Mouse (Mus musculus) lung, postnatal 4 days (tissue): ENCODE results near the gene Ssbp3.

ENCODE experiments used
- DNase-seq, 2 experiments: peaks; one replicate each; pipeline ENCODE4 v3.0.0; 2021

Ssbp3 gene

DNA sequence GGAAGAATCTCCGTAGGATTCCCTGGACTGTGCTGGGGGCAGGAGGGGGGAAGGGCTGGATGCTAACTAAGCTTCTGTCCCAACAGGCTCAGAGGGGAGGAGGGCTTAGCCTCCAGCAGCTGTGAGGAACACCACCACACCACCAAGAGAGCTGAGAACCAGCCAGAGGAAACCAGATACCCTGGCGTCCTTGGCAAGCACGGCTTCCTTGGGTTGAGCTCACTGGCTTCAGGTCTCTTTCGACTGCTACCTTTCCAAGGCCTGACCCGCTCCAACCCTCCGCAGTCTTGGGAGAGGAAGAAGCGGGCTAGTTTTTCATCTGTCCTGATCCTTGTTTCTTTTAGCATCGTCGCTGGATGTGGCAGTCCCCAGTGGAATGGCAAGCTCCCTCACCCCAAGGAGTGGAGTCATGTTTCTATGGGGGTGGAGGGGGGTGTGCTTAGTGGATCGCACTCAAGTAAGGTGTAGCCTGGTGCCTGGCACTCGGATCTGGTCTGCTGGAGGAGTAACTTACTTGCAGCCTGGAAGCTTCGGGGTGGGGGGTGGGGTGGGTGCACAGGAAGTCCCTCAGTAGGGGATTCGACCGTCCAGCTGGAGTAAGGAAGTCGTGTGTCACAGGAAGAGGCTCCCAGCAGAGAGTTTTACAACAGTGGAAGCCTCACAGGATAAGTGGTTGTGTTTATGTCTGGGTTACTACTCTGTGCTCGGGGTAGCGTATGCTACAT lies 2.6 kb upstream of the Ssbp3 start:
- DNase-seq = peak; percentile 48 to 71

DNA sequence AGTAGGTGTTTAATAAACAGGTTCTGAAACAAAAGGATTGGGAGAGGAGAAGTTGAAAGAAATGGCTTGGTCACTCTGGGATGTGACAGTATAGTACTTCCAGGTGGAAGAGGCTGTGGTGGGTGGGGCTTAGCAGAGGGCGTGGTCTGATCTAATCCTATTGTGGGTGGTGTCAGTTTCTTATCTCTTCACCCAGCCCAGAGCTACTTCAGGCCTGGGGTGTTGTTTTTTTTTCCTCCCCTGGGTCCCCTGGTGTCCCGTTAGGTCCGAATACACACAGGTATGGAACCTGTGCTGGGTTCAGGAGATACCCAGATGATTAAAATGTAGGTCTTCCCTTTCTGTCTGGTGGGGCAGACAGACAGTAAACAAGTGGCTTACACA lies 2.1 kb upstream of the Ssbp3 start:
- peak; percentile 71 to 78 for DNase-seq

DNA sequence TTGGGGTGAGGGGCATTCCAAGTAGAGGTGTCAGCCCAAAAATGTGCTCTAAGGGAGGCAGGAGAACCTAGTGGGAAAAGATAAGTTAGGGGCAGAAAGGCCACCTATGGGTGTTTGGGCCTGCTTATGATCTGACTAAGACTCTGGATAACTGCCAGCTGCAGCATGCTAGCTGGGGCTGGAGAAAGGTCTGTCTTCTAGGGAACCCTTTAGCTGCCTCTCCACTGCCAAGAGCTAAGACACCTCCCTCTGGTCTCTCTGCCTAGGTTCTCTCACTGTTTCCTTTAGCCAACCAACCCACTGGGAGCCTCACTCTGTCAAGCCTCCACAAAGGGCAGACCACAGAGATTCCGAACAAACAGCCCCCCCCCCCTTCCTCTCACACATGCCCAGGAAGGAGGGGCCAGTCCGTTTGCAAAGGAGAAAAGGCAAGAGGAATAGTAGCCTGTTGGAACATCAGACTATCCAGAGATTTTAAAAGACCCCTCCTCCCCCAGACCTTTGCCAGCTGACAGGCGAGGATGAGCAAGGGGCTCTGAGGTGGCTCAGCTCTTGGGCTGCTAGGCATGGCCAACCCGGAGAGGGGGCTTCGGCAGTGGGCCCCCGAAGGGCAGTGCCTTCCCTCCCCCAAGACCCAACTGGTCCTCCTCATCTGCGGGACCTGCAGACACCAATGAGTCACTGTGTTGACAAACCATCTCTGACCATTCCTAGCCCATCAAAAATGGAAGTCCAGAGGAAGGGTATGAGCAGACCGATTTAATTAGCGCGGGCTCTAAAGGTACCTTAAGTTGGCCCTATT lies 1.4 kb upstream of the Ssbp3 start:
- DNase-seq = peak; percentile 73 to 81

DNA sequence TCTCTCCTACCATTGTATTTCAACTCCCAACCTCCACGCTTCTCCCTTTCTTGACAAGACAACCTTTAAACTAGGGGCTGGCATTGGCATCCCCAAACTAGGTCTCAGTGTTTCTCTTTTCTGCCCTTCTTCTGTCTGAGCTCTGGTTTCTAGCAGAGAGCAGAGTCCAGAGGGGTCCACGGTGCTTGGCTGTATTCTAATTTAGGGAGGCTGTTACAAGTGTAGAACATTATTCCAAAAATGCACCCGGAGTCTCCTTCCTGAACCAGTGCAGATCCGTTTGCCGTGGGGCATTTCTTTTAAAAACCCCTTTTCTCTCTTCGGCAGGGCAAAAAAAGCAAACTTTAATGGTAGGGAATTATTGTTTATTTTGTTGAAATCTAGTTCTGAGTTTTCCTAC lies 704 bp upstream of the Ssbp3 start:
- DNase-seq = no peak

DNA sequence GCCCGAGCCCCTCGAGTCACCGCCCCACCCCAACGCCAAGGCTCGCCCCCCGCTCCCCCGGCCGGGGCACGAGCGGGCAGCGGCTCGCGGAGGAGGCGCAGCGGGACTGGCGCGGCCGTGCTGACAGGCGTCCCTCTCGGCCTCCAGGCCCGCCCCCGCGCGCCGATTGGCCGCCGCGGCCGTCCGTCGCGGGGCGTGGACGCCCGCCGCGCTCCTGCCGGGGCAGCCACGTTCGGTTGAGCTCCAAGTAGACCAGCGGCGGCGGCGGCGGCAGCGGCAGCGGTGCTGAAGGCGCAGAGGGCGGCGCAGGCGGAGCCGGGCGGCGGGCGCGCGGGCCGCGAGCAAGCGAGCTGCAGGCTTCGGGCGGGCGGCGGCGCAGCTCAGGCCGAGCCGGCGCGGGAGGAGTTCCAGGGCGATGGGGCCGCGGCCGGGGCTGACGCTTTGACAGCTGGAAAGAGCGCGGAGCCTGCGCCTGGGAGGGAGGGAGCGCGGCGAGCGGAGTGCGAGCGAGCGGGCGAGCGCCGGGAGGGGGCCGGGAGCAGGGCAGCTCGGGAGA lies 823 bp downstream of the Ssbp3 start:
- DNase-seq = peak; percentile 95 to 99

DNA sequence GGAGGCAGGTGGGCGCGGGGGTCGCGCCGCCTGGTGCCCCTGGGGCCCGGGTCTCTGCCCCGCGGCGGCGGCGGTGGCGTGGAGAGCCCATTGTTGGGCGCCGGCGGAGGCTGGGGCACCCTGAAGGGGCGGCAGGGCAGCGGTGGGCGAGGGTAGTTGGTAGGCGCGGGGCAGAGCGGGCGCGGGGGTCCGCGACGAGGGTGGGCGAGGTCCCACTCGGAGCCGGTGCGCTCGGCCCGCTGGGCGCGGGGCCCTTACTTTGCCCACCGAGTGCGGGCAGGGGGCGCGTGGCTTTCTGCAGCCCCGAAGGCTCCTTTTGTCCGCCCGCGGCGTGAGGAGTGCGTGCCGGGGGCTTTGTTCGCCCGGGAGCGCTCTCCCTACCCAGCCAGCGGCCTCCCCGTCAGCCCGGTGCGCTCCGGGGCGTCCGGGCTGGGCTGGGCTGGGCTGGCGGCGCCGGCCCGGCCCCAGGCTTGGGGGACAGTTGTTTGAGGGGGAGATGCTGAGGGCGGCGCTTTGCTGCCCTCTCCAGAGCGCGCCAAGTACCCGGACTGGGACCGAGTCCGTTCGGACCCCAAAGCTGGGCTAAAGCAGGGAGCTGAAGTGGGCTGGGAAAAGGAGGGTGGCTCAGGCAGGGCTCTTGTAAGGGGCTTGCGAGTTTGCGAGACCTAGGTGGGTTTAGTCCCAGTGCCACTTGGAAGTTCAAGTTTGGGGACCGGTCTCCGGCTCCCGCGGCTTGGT lies 1.6 kb downstream of the Ssbp3 start:
- DNase-seq = peak; percentile 44 to 57

DNA sequence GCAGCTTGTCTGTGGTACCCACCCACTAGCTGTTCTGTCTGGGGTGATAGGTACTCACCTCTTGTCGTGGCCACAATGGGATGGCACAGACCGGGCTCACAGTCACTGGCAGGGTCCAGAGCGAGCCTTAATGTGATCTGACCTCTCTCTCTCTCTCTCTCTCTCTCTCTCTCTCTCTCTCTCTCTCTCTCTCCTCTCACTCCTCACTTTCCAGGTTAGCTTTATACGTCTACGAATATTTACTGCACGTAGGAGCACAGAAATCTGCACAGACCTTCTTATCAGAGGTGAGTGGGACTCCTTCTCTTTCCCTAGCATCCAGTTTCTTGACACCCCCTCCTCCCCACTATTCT lies 2.2 kb downstream of the Ssbp3 start:
- DNase-seq = no peak

DNA sequence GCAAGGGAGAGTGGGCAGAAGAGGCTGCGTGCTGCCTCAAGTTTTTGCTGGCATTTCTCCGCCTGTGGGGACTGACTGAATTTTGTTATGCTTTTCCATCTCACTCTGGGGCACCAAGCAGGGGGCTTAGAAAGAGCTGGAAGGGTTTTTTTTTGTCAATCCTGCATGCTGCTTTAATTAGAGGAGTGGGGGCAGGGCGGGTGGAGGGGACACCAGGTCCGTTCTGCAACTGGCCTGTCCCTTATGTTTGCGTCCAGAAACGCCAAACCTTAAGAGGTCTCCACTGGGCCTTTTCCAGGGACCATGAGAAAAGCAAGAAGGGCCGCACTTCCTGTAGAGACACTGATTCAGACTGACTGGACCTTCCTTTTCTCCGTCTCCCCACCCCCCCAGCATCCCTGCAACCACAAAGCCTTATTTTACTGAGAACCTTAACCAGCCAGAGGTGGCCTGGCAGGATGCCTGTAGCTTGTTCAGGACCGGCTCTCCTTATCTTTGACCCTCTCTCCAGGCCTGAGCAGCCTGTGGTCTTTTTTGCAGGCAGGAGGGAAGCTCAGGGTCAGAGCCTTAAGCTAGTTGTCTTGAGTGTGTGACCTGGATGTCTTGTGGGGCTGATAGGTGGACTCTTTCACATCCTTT lies 3.0 kb downstream of the Ssbp3 start:
- no peak for DNase-seq

DNA sequence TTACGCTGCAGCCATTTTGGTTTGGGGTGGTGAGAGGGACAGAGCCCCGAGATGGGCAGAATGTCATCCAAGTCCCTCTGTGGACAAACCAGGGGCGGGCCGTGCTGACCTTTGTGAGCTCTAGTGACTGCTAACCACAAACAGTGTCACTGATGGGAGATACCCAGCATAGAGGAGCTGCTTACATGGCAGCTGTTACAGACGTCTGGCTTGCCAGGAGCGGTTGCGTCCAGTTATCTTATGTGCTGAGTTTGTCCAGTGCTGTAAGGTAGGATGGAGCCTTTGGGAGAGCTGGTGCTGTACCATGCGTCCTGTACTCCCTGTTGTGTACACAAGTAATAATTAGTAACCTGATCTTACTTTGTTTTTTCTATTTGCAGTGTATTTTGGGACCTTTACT lies 4.8 kb downstream of the Ssbp3 start:
- no peak for DNase-seq

DNA sequence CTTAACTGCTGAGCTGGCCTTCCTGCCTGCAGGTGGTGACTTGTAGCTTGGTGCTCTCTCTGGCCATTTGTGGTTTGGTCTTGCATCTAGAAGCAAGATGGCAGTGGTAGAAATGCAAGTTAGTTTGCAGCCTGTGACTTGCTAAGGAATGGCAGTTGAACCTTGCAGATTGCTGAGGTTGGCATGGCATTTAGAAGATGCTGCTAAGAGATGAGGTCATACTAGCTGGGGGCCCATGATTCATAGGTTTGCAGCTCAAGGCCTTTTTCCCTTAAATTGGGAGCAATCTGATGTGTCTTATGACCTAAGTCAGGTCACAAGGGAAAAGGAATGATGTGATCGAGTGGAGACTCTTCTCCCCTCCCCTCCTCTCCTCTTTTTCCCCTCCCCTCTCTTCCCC lies 7.8 kb downstream of the Ssbp3 start:
- DNase-seq = no peak

DNA sequence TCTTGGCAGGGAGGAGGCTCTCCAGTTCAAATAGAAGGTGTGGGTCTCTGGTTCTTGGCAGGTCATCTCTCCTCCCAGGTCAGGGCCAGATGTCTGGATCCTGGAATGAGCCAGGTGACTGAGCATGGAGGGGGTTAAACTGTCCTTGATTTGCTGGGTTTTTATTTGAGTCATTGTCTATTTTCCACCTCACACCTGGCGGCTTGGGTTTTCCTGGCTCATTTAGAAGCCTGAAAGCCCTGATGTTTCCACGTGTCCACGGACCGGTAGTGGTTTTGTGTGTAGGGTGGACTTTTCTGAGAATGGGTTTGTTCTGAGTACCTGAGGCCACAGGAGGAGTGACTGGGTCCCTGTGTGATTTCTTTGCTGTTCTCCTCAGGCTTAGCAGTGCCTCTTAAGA lies 9.6 kb downstream of the Ssbp3 start:
- no peak for DNase-seq

DNA sequence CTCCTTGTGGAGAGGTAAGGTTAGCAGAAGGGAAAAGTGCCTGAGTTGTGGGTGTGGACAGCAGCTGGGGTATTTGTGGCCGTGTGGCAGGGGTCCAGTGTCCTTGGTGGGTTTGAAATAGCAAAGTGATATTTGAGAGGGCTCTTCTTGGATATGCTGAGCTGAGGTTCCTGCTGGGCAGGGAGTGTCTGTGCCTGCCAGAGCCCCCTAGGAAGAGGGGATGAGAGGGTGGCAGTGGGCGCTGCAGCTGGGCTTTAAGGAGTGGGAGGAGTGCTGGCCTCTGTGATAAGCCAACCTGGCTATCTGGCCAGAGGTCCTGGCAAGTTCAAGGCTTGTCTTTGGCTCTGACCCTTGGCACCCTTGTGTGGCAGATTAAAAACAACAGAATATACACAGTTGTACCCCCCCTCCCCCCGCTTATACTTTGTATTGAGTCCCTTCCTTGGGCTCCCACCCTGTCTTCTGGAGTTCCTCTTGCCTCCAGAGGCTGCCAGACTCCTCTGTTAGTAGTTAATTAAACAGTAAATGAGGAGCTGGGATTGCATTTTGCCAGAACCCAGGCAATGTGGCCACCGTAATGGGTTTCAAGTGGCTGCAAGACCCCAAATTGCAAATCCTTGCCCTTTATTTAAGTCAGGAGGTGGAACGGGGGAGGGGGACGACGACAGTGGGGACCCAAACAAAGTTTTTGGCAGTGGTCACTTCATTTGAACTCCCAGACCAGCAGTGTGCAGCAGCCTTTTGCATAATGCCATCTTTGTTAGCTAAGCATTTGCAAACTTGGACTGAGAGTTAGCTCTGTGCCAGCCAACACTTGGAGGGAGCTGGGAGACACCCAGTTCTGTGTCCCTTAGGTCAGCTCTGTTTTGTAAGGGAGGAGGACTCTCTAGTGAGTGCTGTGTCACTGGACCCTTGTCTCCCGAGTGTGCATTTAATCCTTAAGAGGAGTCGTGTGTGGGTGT lies 11.2 kb downstream of the Ssbp3 start:
- peak in 1 of 2 experiments; percentile 35 for DNase-seq

DNA sequence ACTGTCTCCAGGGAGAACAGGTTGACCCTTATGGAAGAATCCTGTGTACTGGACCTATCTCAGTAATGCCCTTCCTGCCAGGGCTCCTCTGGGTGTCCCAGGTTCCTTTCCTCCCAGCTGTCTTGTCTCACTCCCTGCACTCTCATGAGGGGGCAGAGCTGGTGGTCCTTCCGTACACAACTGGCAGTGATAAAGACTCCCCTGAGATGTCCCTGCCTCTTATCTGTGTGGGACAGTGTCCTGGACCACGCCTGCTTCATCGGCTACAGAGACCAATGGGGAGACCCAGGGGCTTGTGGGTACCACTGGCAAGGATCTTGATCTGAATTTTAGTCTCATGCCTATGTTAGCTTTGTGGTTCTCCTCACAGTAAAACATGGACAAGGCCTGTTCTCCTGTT lies 12.4 kb downstream of the Ssbp3 start:
- DNase-seq = no peak

DNA sequence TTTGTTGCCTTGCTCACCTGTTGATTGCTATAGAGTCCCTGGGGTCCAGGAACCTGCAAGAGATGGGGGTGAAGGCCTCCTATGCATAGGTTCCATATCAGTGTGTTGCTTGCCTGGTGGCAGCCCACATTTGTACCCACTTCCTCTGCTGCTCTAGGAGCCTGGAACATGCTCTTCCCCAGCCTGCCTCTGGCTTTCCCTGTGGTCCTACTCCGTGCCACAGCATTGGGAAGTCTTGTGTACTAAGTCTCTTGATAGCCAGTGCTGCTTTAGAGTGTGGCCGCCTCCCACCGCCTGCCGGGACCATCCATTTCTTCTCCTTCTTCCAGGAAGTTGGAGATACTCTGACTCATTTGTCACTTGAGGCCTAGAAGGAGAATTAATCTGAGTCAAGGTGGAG lies 13.7 kb downstream of the Ssbp3 start:
- no peak for DNase-seq

DNA sequence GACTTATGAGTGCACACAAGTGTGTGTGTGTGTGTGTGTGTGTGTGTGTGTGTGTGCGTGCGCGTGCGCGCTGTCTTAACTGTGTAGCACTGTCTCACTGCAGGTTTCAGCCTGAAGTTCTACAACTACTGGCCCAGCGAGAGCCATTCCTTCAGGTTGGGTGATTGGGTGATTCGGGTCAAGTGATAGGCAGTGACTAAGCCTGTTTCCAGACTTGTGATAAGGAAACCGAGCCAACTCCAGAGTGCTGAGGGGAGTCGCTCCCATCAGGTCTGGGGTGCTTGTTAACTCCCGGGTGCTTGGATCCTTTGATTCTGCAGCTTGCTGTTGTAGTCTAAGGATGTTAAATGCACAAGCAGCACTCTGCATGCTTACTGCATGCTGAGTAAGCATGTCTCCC lies 14.4 kb downstream of the Ssbp3 start:
- DNase-seq = no peak

DNA sequence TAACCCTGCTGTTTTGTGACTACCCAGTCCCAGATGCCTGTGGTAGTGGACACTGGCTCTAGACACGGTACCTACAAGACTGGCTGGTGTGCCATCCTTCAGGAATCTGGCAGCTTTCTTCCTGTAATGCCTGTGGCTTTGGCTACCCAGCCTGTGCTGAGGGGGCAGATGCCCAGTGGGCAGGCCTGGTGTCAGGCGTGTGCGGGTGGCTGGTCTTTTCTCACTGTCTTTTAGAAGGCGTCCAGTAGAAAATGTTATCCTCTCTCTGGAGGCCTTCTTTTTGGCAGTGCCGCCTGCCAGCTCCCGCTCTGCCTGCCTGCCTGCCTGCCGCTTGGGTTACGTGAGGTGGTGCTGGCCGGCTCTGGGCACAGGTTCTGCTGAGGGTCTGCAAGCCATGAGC lies 15.9 kb downstream of the Ssbp3 start:
- DNase-seq = no peak

DNA sequence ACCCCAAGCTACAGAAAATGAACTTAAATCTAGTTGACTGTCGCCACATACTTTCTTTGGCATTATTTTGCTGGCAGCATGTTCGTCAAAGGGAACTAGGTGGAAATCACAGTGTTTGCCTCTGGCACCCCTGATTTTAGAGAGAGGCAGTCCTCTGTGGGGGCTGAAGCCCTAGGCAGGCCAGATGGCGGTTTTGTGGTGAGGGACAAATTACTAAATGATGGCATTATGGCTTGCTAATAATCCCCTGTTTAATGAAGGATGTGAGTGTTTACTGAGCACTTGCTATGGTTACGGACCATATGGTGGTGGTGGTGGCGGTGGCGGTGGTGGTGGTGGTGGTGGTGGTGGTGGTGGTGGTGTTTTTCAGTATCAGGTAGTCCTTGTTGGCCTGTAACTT lies 16.5 kb downstream of the Ssbp3 start:
- no peak for DNase-seq

DNA sequence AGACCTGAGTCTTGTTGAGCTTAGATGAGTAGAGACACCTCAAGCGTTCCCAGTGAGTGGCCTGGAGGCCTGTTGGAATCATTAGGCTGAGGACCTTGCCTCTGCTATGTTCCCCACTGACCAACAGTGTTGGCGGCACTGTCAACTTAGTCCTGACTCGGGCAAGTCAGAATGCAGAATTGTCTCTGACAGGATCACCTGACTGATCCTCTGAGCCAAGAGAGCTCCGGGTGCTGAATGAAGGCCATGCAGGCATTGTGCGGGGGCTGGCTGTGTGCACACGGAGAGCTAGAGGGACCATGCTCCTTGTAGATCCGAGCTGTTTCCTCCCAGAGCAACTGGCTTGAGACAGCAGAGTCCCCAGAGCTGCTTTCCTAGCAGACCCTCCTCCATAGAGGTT lies 18.5 kb downstream of the Ssbp3 start:
- DNase-seq = no peak

DNA sequence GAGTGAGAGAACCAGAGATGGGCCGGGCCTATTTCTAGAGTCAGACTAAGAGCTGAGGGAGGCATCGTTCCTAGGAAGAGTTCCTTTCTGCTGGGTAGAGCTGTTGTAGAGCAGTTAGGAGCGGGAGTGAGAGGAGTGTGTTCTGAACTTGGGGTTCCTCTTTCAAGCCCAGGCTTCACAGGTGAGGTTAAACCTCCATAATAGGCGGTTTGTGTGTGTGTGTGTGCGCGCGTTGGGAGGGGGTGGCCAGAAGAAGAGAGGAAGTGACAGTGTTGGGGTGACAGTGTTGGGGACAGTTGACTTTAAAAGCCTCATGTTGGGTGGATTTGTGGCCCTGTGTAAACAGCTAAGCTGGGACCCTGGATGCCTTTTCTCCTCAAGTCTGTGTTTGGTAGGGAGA lies 22.1 kb downstream of the Ssbp3 start:
- no peak for DNase-seq

DNA sequence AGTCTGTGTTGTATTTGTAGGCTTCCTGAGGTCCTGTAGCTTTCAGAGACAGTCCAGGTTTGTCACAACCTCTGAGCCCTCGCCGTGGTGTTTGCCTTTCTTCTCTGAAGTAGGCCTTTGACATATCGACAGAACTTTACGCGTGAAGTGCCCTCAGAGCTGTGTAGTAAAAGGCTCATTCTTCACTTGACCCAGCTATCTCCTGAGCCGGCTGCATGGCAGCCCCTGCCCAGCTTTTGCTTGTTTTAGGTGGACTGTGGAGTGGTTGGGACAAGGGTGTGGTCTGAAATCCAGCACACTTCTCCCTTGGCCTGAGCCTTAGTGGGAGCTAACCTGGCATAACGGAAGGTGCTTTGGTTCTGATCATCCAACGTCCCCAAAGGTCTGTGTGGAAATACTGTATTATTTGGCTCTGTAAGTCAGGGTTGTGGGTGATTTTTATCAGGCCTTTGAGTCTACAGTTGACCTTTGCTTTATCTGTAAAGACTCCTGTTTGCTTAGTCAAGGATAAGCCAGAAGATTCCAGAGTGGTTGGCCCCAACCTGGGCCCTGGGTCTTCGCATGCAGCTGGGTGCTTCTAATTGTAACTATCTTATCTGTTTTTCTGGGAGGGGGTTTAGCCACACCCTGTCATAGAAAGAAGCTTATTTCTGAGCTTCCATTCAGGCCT lies 23.4 kb downstream of the Ssbp3 start:
- DNase-seq = no peak

DNA sequence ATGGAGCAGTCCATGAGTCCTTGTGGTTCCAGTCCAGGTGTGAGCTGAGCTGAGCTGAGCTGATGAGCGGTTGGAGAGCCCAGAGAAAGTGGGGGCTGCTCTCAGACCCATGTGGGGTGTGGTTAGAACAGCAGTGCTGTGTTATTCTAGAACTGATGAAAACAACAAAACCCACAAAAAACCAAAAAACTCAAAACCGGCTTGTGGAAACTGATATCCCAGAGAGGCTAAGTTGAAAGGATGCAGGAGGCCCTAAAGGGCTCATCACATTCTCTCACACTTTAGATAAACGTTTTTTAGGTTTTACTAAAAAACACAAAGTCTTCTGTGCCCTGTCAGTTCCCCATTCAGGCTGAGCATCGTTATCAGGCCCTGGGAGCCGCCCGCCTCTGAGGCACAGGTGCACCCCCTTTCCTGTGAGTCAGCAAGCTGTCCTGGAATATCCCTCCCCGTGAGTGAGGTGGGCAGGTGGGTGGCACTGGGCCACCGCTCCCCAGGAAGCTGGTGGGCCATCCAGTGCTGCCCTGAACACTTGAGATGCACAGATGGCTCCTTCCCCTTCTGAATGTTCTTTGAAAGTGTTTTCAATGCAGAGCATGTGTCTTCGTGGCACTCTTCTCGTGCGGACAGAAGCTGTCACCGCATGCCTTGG lies 24.6 kb downstream of the Ssbp3 start:
- DNase-seq = no peak
